ENCODE assay signal across 19 mouse cellular contexts in the genomic region with DNA sequence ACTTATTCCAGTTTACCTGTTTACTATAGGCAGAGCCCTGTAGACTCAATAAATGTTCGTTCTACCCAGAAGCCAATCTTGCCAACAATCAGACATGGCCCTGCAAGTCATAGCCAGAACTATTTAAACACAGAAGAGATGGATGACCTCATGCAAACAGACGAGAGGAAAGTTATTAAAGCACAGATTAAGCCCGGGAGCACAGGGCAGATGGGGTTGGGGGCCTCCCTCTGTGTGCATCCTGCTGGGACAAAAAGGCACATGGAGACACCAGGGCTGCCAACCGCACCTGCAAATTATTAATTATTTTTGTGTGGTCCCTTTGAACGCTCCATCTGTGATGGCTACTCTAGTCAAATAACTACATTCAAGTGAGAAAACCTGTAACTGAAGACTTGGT. TPM values are rescaled to one million over a fixed set of nuclear protein-coding genes. Genes with fewer than 3 reads are reported as not detected.
DNase-seq lines count a peak whose midpoint lies in the region; ATAC-seq and TF ChIP-seq lines count a peak whose summit lies in the region.
"Had no signal": no experiment of that assay in that cellular context is flagged by ENCODE, and none has a peak within 500 bp of the region (broad histone marks: within the 10 kb centered on the region; RNA-seq: fewer than 3 reads in every experiment).

No protein-coding gene starts in this region.

- TF ChIP-seq POLR2A in cerebellum, adult 2 months (IDR thresholded peaks at IDR 0.05; ENCODE audit: borderline replicate concordance, insufficient read depth, low read length), result no peak

- no peak for TF ChIP-seq EP300 in liver, postnatal 0 days (IDR thresholded peaks at IDR 0.05; ENCODE audit: low read depth)

- no peak overlapping the region for H3K4me2 ChIP-seq in heart, embryonic 13.5 days
- no peak overlapping the region for H3K4me2 ChIP-seq in heart, embryonic 11.5 days
- no peak overlapping the region for H3K4me2 ChIP-seq in liver, embryonic 12.5 days
- no peak overlapping the region for H3K4me2 ChIP-seq in liver, postnatal 0 days (ENCODE audit: low read depth, low read length)
- H3K4me2 ChIP-seq in liver, embryonic 15.5 days, result no peak overlapping the region
- H3K4me2 ChIP-seq: heart, embryonic 15.5 days; limb, embryonic 12.5 days had no signal

- peaks cover 82% of the 10 kb centered on the region for H3K4me1 ChIP-seq in heart, embryonic 13.5 days
- H3K4me1 ChIP-seq in heart, embryonic 11.5 days (ENCODE audit: control insufficient read depth, insufficient read depth, low read length), result peaks cover 49% of the 10 kb centered on the region
- peaks cover 89% of the 10 kb centered on the region for H3K4me1 ChIP-seq in liver, embryonic 12.5 days
- peaks cover 54% of the 10 kb centered on the region for H3K4me1 ChIP-seq in liver, postnatal 0 days (ENCODE audit: insufficient read depth)
- H3K4me1 ChIP-seq in cerebellum, adult 2 months (ENCODE audit: control insufficient read depth, insufficient read depth, low read length), result peaks cover 19% of the 10 kb centered on the region
- peaks cover 87% of the 10 kb centered on the region for H3K4me1 ChIP-seq in liver, embryonic 15.5 days (replicated peaks)

- no peaks in the 10 kb centered on the region for H3K9me3 ChIP-seq in heart, embryonic 13.5 days
- no peaks in the 10 kb centered on the region for H3K9me3 ChIP-seq in heart, embryonic 11.5 days (replicated peaks; ENCODE audit: control insufficient read depth, low read length)
- no peaks in the 10 kb centered on the region for H3K9me3 ChIP-seq in liver, embryonic 12.5 days (replicated peaks)
- no peaks in the 10 kb centered on the region for H3K9me3 ChIP-seq in liver, postnatal 0 days (ENCODE audit: low read length)
- no peaks in the 10 kb centered on the region for H3K9me3 ChIP-seq in liver, embryonic 15.5 days (replicated peaks)
- H3K9me3 ChIP-seq: heart, embryonic 15.5 days; limb, embryonic 12.5 days had no signal

- 64% methylated on average over 5 of the region's 5 CpGs for WGBS in heart, embryonic 13.5 days
- 78% methylated on average over 5 of the region's 5 CpGs for WGBS in heart, embryonic 11.5 days (ENCODE audit: insufficient replicate concordance)
- WGBS in liver, embryonic 12.5 days (ENCODE audit: insufficient replicate concordance), result 78% methylated on average over 5 of the region's 5 CpGs
- 81% methylated on average over 5 of the region's 5 CpGs for WGBS in liver, postnatal 0 days (ENCODE audit: insufficient replicate concordance)
- WGBS in cerebellum, adult 2 months, result 16% methylated on average over 5 of the region's 5 CpGs
- 81% methylated on average over 5 of the region's 5 CpGs for WGBS in liver, embryonic 15.5 days (ENCODE audit: insufficient replicate concordance)

- peak overlapping the region; percentile 55 for H3K27ac ChIP-seq in heart, embryonic 13.5 days (replicated peaks)
- H3K27ac ChIP-seq in heart, embryonic 11.5 days (ENCODE audit: low read depth, low read length), result no peak overlapping the region
- H3K27ac ChIP-seq in liver, embryonic 12.5 days, result peak overlapping the region; percentile 37; the same call in 1 of the 2 replicates
- no peak overlapping the region for H3K27ac ChIP-seq in liver, postnatal 0 days (ENCODE audit: low read depth)
- no peak overlapping the region for H3K27ac ChIP-seq in cerebellum, adult 2 months (ENCODE audit: insufficient read depth, low read length)
- H3K27ac ChIP-seq in liver, embryonic 15.5 days (replicated peaks), result peak overlapping the region; percentile 7; the same call in 1 of the 2 replicates
- H3K27ac ChIP-seq: limb, embryonic 12.5 days had no signal

- no peak for DNase-seq in liver, postnatal 0 days
- DNase-seq in cerebellum, adult 2 months, result peak; percentile 61 to 75
- DNase-seq in frontal cortex, adult 2 months (ENCODE audit: extremely low spot score in 1 of 2, low spot score in 1 of 2), result no peak
- DNase-seq: adrenal gland, postnatal 25 days; gastrocnemius, postnatal 25 days; kidney, postnatal 14 days; layer of hippocampus, postnatal 36 days; lung, postnatal 10 days; right cerebral cortex, postnatal 25 days; thymus, postnatal 14 days had no signal

- ATAC-seq in heart, embryonic 13.5 days (ENCODE audit: extremely low read depth, insufficient number of reproducible peaks, low FRiP score, low TSS enrichment), result no peak
- no peak for ATAC-seq in heart, embryonic 11.5 days (replicated peaks; ENCODE audit: insufficient number of reproducible peaks, low FRiP score, low TSS enrichment)
- ATAC-seq in liver, embryonic 12.5 days, result no peak
- no peak for ATAC-seq in liver, postnatal 0 days
- ATAC-seq in liver, embryonic 15.5 days (ENCODE audit: insufficient read depth), result no peak
- ATAC-seq in monocyte, adult 5-6 weeks (replicated peaks; ENCODE audit: insufficient number of reproducible peaks, low FRiP score, low TSS enrichment, poor library complexity, severe bottlenecking), result no peak
- ATAC-seq: CD4-positive, CD25-positive, alpha-beta regulatory T cell, adult 4 months had no signal

- TF ChIP-seq CTCF in liver, postnatal 0 days (IDR thresholded peaks at IDR 0.05; ENCODE audit: low read depth), result no peak
- TF ChIP-seq CTCF in cerebellum, adult 2 months (IDR thresholded peaks at IDR 0.05; ENCODE audit: borderline replicate concordance, insufficient read depth, low read depth, low read length), result no peak

- no peak overlapping the region for H3K9ac ChIP-seq in heart, embryonic 13.5 days
- no peak overlapping the region for H3K9ac ChIP-seq in heart, embryonic 11.5 days (ENCODE audit: low read depth, low read length)
- H3K9ac ChIP-seq in liver, embryonic 12.5 days, result no peak overlapping the region
- H3K9ac ChIP-seq in liver, postnatal 0 days (replicated peaks), result no peak overlapping the region
- H3K9ac ChIP-seq in liver, embryonic 15.5 days, result no peak overlapping the region
- H3K9ac ChIP-seq: heart, embryonic 15.5 days; limb, embryonic 12.5 days had no signal

- no peaks in the 10 kb centered on the region for H3K27me3 ChIP-seq in heart, embryonic 13.5 days (replicated peaks)
- H3K27me3 ChIP-seq in heart, embryonic 11.5 days (ENCODE audit: control insufficient read depth, insufficient read depth, low read length), result no peaks in the 10 kb centered on the region
- H3K27me3 ChIP-seq in liver, embryonic 12.5 days (replicated peaks), result no peaks in the 10 kb centered on the region
- H3K27me3 ChIP-seq in liver, postnatal 0 days (ENCODE audit: insufficient read depth, low read length), result no peaks in the 10 kb centered on the region
- H3K27me3 ChIP-seq in cerebellum, adult 2 months (ENCODE audit: control insufficient read depth, insufficient read depth, low read length), result no peaks in the 10 kb centered on the region
- no peaks in the 10 kb centered on the region for H3K27me3 ChIP-seq in liver, embryonic 15.5 days
- H3K27me3 ChIP-seq: heart, embryonic 15.5 days; limb, embryonic 12.5 days had no signal

- no peak overlapping the region for H3K4me3 ChIP-seq in heart, embryonic 13.5 days
- H3K4me3 ChIP-seq in heart, embryonic 11.5 days (ENCODE audit: low read depth, low read length), result no peak overlapping the region
- no peak overlapping the region for H3K4me3 ChIP-seq in liver, embryonic 12.5 days
- H3K4me3 ChIP-seq in liver, postnatal 0 days (ENCODE audit: low read depth, low read length), result no peak overlapping the region
- no peak overlapping the region for H3K4me3 ChIP-seq in cerebellum, adult 2 months (replicated peaks; ENCODE audit: insufficient read depth, low read depth, low read length)
- no peak overlapping the region for H3K4me3 ChIP-seq in liver, embryonic 15.5 days (replicated peaks)
- H3K4me3 ChIP-seq: heart, embryonic 15.5 days; limb, embryonic 12.5 days; myocyte had no signal

- no peaks in the 10 kb centered on the region for H3K36me3 ChIP-seq in heart, embryonic 13.5 days
- no peaks in the 10 kb centered on the region for H3K36me3 ChIP-seq in heart, embryonic 11.5 days (ENCODE audit: control insufficient read depth, insufficient read depth, low read length)
- H3K36me3 ChIP-seq in liver, embryonic 12.5 days, result peaks cover 24% of the 10 kb centered on the region
- H3K36me3 ChIP-seq in liver, postnatal 0 days (replicated peaks; ENCODE audit: insufficient read depth, low read length), result peaks cover 2% of the 10 kb centered on the region; the same call in 1 of the 2 replicates
- H3K36me3 ChIP-seq in liver, embryonic 15.5 days (replicated peaks), result peaks cover 25% of the 10 kb centered on the region
- H3K36me3 ChIP-seq: heart, embryonic 15.5 days; limb, embryonic 12.5 days had no signal

RNA-seq across cellular contexts. Expression of a gene that starts 29.3 kb away (rescaled TPM):
- 2.4 TPM in 2 replicates for polyA plus RNA-seq in heart, embryonic 13.5 days (2015; fragmentation: Nextera tagmentation; extraction: Ambion mirVana)
- polyA plus RNA-seq in heart, embryonic 11.5 days (2014; fragmentation: Nextera tagmentation; extraction: Ambion mirVana), result 1.7 and 2.4 TPM in 2 replicates
- polyA plus RNA-seq in liver, embryonic 12.5 days (2016; fragmentation: Nextera tagmentation; extraction: Ambion mirVana), result 11.3 and 12.9 TPM in 2 replicates
- polyA plus RNA-seq in liver, postnatal 0 days (2015; fragmentation: Nextera tagmentation; extraction: Ambion mirVana), result 10.3 and 10.6 TPM in 2 replicates
- 1.2 TPM in 2 replicates for polyA plus RNA-seq in cerebellum, adult 2 months (2012; rRNA removed)
- polyA plus RNA-seq in liver, embryonic 15.5 days (2015; fragmentation: Nextera tagmentation; extraction: Ambion mirVana), result 9.0 and 10.4 TPM in 2 replicates
- polyA plus RNA-seq in frontal cortex, adult 2 months (2012; rRNA removed), result 1.6 and 2.4 TPM in 2 replicates
- 10.7 to 19.2 TPM (median 18.1 TPM) in 3 replicates for total RNA-seq in monocyte, adult 5-6 weeks (2017)
- polyA plus RNA-seq: myocyte had no signal

RNA-seq across cellular contexts. Expression of a gene that starts 30.1 kb away (rescaled TPM):
- 9.5 and 10.4 TPM in 2 replicates for polyA plus RNA-seq in heart, embryonic 13.5 days (2015; fragmentation: Nextera tagmentation; extraction: Ambion mirVana)
- 15.1 and 18.9 TPM in 2 replicates for polyA plus RNA-seq in heart, embryonic 11.5 days (2014; fragmentation: Nextera tagmentation; extraction: Ambion mirVana)
- 26.8 and 28.9 TPM in 2 replicates for polyA plus RNA-seq in liver, embryonic 12.5 days (2016; fragmentation: Nextera tagmentation; extraction: Ambion mirVana)
- 9.6 and 9.7 TPM in 2 replicates for polyA plus RNA-seq in liver, postnatal 0 days (2015; fragmentation: Nextera tagmentation; extraction: Ambion mirVana)
- 34.3 and 36.6 TPM in 2 replicates for polyA plus RNA-seq in cerebellum, adult 2 months (2012; rRNA removed)
- polyA plus RNA-seq in liver, embryonic 15.5 days (2015; fragmentation: Nextera tagmentation; extraction: Ambion mirVana), result 18.0 and 23.4 TPM in 2 replicates
- 22.6 and 23.8 TPM in 2 replicates for polyA plus RNA-seq in frontal cortex, adult 2 months (2012; rRNA removed)
- total RNA-seq in monocyte, adult 5-6 weeks (2017), result 12.4 to 19.1 TPM (median 13.0 TPM) in 3 replicates

Comparison
In these comparisons a context has a peak if more than half of its experiments do, and no peak if none do; other contexts are left out.
1. H3K27ac ChIP-seq: peak in heart, embryonic 13.5 days (single experiment), liver, embryonic 12.5 days (single experiment) and liver, embryonic 15.5 days (single experiment); none in heart, embryonic 11.5 days (single experiment), liver, postnatal 0 days (single experiment) and cerebellum, adult 2 months (single experiment).
2. DNase-seq: peak in cerebellum, adult 2 months (2 of 2); none in liver, postnatal 0 days (single experiment) and frontal cortex, adult 2 months (0 of 2).